Mouse (Mus musculus) lung, embryonic 14.5 days (tissue): ENCODE results near the gene Il4i1. TPM values are rescaled to one million over a fixed set of nuclear protein-coding genes. Genes with fewer than 3 reads are reported as not detected.

Experiments used
- ATAC-seq: fragments of 200-750 bp; cut with Nextera tagmentation; 2 replicates; pipeline ENCODE4 v1.8.0; 2017; ENCODE audit warnings: mild to moderate bottlenecking, moderate TSS enrichment, moderate library complexity; ENCODE audit not compliant: insufficient read depth
- DNase-seq: peaks from one replicate; pipeline ENCODE4 v3.0.0-alpha.2; 2015
- H3K27ac ChIP-seq: fragments of 300-500 bp; sonication (generic); 2 replicates; pipeline ENCODE4 v1.5.1; 2014; ENCODE audit warnings: low read depth, mild to moderate bottlenecking, moderate library complexity
- H3K27me3 ChIP-seq: fragments of 300-500 bp; sonication (generic); 2 replicates; pipeline ENCODE4 v1.6.1; 2014; ENCODE audit warnings: low read length, control low read depth; ENCODE audit not compliant: insufficient read depth
- H3K36me3 ChIP-seq: fragments of 300-500 bp; sonication (generic); 2 replicates; pipeline ENCODE4 v1.6.1; 2014; ENCODE audit warnings: control low read depth; ENCODE audit not compliant: insufficient read depth
- H3K4me1 ChIP-seq: fragments of 300-500 bp; sonication (generic); 2 replicates; pipeline ENCODE4 v1.6.1; 2014; ENCODE audit warnings: antibody characterized with exemption, control low read depth; ENCODE audit not compliant: insufficient read depth
- H3K4me2 ChIP-seq: fragments of 300-500 bp; sonication (generic); 2 replicates; pipeline ENCODE4 v1.6.1; 2014; ENCODE audit warnings: mild to moderate bottlenecking
- H3K4me3 ChIP-seq: fragments of 300-500 bp; sonication (generic); 2 replicates; pipeline ENCODE4 v1.5.1; 2014; ENCODE audit warnings: low read depth, low read length
- H3K9ac ChIP-seq: fragments of 300-500 bp; sonication (generic); 2 replicates; pipeline ENCODE4 v1.6.1; 2014
- H3K9me3 ChIP-seq: fragments of 300-500 bp; sonication (generic); 2 replicates; pipeline ENCODE4 v1.6.1; 2016; ENCODE audit warnings: low read depth, low read length, control low read depth
- CTCF ChIP-seq: IDR thresholded peaks from 2 replicates; pipeline ENCODE4 v1.5.1; 2016; ENCODE audit warnings: antibody characterized with exemption, low read depth
- WGBS: fragments of 180-500 bp; shearing (Covaris S2); extraction: QIAGEN DNeasy Blood & Tissue Kit; methylation state at CpG from one replicate; pipeline ENCODE4 v1.1.7; 2014; 5-methylcytosine and 5-hydroxymethylcytosine counted together
- polyA plus RNA-seq: library from polyadenylated mRNA; unstranded; fragments of >200 nt; fragmentation: Nextera tagmentation; extraction: Ambion mirVana; gene quantifications from 2 replicates; pipeline ENCODE4 v1.2.1, GENCODE M21; 2014

Gene Il4i1
- polyA plus RNA-seq, 1 experiment from 2014 or later: 0.93 TPM

DNA sequence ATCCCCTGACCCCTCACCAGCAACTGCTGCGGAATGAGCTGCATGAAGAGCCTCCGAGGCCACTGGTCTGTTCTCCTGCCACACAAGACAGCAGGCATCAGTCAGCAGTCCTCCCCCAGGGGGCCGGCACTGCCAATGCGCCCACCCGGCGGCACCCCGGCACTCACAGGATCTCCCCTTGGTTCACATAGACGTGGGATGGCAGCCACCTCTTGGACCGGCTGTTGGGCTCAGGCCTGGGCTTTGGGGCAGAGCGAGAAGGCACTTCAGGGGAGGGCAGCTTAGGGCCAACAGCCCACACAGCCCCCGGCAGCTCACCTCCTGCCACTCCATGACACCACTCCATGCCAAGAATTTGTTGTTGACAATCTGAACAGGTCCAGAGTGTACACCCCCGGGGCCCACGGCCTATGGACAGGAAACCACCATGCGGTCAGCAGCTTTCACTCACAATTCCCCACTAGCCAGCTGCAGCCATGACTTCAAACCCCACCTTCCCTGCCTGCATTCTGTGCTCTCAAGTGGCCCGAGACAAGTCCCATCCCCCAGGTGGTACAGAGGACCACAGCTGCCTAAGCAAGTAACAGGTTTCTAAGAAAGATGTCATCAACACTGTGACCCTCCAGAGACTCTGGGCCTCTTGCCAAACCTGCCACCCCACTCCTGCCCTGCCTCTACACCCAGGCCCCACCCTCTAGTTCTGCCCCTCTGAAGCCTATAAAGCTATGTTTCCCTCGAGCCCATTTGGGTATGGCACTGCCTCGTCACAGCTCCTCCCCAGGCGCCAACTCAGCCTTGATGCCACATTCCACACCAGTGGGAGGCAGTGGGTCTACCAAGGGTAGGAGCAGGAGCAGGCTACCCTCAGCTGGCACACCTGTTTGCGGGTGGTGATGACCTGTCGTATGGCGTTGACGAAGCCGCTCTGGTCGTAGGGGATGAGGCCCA, 48.7 kb downstream of the Il4i1 start:
- Histone ChIP-seq H3K27ac (peak overlapping the region; percentile 78; the same call in 1 of the 2 replicates), H3K4me3 (no peak overlapping the region), H3K4me1 (peaks cover 24% of the 10 kb centered on the region), H3K4me2 (peak overlapping the region; percentile 68; the same call in 1 of the 2 replicates), H3K9ac (no peak overlapping the region), H3K9me3 (no peaks in the 10 kb centered on the region), H3K36me3 (peaks cover 53% of the 10 kb centered on the region), H3K27me3 (no peaks in the 10 kb centered on the region)
- 75% methylated on average over 24 of the region's 24 CpGs for WGBS
- no peak for TF ChIP-seq CTCF
- DNase-seq (no peak), ATAC-seq (no peak)

DNA sequence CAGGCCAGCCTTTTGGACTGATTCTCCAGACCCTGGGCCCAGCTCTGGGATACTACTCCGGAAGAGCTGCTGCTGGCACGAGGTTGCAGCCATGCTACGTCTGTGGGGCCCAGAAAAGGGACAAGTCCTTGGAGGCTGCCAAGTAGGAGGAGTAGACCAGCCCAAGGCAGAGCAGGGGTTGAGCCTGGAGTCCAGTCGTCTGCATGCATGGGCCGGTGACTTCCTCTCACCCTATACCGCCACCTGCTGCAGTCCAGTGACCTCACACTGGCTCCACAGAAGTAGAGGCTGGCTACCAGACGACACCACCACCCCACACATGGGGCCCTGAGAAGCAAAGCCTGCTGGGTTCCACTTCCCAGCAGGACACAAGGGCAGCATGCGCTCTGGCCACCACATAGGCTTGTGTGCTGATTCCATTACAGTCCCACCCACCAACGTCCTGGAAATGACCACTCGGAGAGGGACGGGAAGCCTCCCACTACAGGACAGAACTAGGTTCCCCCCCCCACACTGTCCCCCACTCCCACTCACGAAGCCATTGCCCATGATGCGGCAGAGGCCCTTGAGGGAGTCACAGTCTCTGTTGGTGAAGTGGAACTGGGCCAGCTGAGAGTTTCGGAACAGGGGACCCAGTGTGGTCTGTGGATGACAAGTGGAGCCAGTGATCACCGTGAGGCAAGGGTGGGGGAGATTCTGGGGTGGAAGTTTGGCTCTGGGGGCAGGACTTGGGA, 50.3 kb downstream of the Il4i1 start:
- no peaks in the 10 kb centered on the region for H3K27me3 ChIP-seq
- H3K27ac ChIP-seq: peak overlapping the region; percentile 78
- H3K9ac ChIP-seq: peak overlapping the region; percentile 99
- H3K4me1 ChIP-seq: peaks cover 27% of the 10 kb centered on the region
- peak; percentile 37 for TF ChIP-seq CTCF
- WGBS: 40% methylated on average over 15 of the region's 15 CpGs
- ATAC-seq (peak; percentile 11; the same call in 1 of the 2 replicates), DNase-seq (peak; percentile 89)
- H3K4me2 ChIP-seq: peak overlapping the region; percentile 68
- peaks cover 52% of the 10 kb centered on the region for H3K36me3 ChIP-seq
- H3K9me3 ChIP-seq: no peaks in the 10 kb centered on the region
- H3K4me3 ChIP-seq: peak overlapping the region; percentile 99

DNA sequence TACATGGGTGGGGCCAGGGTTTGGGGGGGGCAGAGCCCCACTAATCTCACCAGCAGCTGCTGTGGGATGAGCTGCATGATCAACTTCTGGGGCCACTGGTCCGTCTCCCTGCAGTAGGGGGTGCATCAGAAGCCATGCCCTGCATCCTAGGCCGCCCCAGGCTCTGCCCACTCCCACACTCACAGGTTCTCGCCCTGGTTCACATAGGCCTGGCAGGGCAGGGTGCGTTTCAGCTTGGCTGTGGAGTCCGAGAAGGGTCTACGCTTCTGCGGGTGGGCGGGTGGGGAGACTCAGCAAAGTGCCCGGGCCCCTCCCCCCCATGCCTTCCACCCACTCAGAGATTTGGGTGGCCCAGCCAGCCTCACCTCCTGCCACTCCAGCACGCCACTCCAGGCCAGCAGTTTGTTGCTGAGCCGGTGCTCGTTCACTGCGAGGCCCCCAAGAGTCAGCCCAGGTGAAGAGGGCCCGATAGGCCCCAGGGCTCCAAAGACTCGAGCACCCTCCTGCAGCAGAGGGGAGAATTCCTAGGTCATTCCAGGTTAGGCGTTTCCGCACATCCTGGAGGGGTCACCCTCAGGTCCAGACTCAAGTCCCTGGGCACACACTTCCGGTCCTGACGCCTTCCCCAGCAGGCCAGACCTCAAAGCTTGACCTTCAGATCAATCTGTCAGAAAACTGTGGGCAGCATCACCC, 51.0 kb downstream of the Il4i1 start:
- Histone ChIP-seq H3K36me3 (peaks cover 44% of the 10 kb centered on the region), H3K27me3 (no peaks in the 10 kb centered on the region), H3K9me3 (no peaks in the 10 kb centered on the region), H3K4me2 (peak overlapping the region; percentile 68), H3K4me3 (peak overlapping the region; percentile 99), H3K9ac (peak overlapping the region; percentile 99), H3K4me1 (peaks cover 27% of the 10 kb centered on the region), H3K27ac (peak overlapping the region; percentile 78; the same call in 1 of the 2 replicates)
- 42% methylated on average over 16 of the region's 19 CpGs for WGBS
- no peak for TF ChIP-seq CTCF
- ATAC-seq: no peak
- DNase-seq: no peak

DNA sequence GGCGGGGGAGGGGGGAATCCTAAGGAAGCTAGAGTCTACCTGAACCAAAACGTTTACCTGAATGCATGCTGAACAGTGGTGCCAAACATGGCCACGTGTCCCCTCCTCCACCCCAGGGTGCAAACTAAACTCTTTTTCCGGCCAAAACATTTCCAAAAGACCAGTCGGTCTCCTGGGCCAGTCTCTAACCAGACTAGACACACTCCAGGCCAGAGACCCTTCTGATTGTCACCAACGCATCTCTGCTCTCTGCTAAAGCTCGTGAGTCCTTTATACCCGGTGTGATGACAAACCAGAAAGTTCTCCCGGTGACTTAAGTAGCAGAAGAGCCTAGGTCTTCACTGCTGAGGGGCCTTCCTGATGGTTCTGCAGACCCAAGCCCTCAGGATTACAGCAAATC, 51.6 kb downstream of the Il4i1 start:
- H3K9me3 ChIP-seq: no peaks in the 10 kb centered on the region
- H3K9ac ChIP-seq: peak overlapping the region; percentile 99
- no peak for DNase-seq
- H3K27ac ChIP-seq: peak overlapping the region; percentile 46; the same call in 1 of the 2 replicates
- H3K36me3 ChIP-seq: peaks cover 38% of the 10 kb centered on the region
- no peaks in the 10 kb centered on the region for H3K27me3 ChIP-seq
- peaks cover 27% of the 10 kb centered on the region for H3K4me1 ChIP-seq
- WGBS: 21% methylated on average over 9 of the region's 9 CpGs
- TF ChIP-seq CTCF: no peak
- ATAC-seq: no peak
- peak overlapping the region; percentile 99 for H3K4me3 ChIP-seq
- H3K4me2 ChIP-seq: peak overlapping the region; percentile 68

DNA sequence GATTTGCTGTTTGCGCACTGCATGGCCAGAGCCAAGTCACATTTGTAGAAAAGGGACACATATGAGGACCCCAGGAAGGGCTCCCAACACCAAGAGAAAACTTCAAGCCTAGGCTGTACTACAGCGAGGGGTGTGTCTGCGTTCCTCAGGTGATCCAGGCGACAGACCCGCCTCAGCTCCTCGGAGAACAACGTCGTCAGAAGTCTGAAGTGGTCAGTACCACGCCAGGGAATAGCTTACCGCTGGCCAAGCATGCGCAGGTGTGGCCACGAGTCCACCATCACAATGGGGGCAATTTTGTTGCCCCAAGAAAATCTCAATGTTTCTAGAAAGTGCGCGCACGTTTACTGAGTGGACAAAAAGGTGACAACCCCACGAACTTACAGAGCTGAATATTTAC, 52.3 kb downstream of the Il4i1 start:
- 3% methylated on average over 16 of the region's 16 CpGs for WGBS
- peak overlapping the region; percentile 99 for H3K4me3 ChIP-seq
- peak overlapping the region; percentile 100 for H3K27ac ChIP-seq
- H3K9ac ChIP-seq: peak overlapping the region; percentile 99
- no peaks in the 10 kb centered on the region for H3K27me3 ChIP-seq
- H3K4me2 ChIP-seq: peak overlapping the region; percentile 68
- DNase-seq (peak; percentile 66), ATAC-seq (no peak)
- H3K9me3 ChIP-seq: no peaks in the 10 kb centered on the region
- H3K4me1 ChIP-seq: peaks cover 27% of the 10 kb centered on the region
- peaks cover 31% of the 10 kb centered on the region for H3K36me3 ChIP-seq
- TF ChIP-seq CTCF: no peak

DNA sequence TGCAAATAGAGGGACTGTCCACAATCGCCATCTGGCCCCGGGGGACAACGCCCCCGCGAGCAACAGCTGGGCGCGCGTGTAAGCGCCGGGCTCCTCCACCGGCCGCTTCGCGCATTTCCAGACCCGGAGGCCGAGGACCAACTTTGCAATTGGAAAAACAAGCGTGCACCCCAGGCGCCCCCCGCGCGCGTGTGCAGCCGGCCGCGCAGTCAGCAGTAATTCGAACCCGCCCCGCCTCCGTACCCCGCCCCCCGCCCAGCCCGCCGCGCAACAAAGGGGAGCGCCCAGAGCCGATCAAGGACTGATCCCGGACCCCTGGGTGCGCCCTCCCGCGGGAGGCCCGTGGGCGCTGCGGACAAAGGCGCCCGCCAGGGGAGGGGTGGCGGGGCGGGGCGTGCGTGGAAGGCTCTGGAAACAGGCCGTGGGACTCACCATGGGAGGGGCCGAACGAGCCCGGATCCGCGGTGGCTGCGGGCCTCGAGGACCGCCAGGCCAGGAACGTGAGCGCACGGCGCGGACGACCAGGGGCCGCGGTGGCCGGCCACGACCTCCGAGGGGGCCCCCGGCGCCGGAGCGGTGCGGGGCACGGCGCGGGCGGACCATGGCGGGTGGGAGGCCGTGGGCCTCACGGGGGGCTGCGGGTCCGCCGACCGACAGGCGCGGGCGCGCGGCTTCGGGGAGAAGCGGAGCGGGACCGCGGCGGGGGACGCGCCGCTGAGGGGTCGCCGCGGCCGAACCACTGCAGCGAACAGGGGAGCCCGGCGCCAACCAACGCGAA, 52.9 kb downstream of the Il4i1 start:
- Histone ChIP-seq H3K4me2 (peak overlapping the region; percentile 68), H3K27ac (peak overlapping the region; percentile 100), H3K9ac (peak overlapping the region; percentile 99), H3K27me3 (no peaks in the 10 kb centered on the region), H3K36me3 (peaks cover 25% of the 10 kb centered on the region), H3K9me3 (no peaks in the 10 kb centered on the region), H3K4me3 (peak overlapping the region; percentile 99), H3K4me1 (peaks cover 27% of the 10 kb centered on the region)
- under 1% methylated on average over 108 of the region's 108 CpGs for WGBS
- 0 out of 2 replicates have a peak, but pooled peaks have one; percentile 10 for TF ChIP-seq CTCF
- DNase-seq: peak; percentile 85
- peak; percentile 53 for ATAC-seq
